Mouse (Mus musculus) heart, adult 9 months (tissue): Measurements from ENCODE around the gene Fkrp.

Source experiments
- DNase-seq, 2 experiments: peaks; one replicate each; pipeline ENCODE4 v3.0.0; 2022; ENCODE audit warnings: low spot score in 2 of 2

The Fkrp gene

DNA sequence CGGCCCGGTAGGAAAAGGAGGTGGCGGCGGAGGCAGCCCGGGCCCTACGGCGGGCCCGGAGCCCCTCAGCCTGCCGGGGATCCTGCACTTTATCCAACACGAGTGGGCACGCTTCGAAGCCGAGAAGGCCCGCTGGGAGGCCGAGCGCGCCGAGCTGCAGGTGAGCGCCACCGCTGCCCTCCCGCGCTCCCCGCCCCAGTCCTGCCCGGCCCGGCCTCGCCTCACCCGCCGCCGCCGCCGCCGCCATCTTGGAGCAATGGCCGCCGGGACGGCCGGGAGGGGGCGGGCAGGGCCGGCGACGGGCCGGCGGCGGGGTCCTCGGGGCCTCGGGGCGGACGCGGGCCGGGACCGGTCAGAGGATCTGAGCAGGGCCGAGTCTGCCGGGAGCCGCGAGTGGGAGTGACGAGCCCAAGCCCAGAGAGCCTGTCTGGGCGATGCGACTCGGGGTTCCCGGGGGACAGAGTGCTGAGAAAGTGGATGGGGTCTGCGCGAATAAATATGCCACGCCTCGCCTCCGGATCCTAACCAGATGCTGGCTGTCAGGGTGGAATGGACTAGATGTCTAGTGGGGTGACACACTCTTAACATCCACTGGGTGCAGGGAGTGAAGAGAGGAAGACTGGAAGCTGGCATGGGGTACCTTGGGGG, at the start of gene Fkrp:
Gene Fkrp (minus strand): TSS at position 258 of the 648 bp plus-strand sequence.
- peak; percentile 50 to 53 for DNase-seq

DNA sequence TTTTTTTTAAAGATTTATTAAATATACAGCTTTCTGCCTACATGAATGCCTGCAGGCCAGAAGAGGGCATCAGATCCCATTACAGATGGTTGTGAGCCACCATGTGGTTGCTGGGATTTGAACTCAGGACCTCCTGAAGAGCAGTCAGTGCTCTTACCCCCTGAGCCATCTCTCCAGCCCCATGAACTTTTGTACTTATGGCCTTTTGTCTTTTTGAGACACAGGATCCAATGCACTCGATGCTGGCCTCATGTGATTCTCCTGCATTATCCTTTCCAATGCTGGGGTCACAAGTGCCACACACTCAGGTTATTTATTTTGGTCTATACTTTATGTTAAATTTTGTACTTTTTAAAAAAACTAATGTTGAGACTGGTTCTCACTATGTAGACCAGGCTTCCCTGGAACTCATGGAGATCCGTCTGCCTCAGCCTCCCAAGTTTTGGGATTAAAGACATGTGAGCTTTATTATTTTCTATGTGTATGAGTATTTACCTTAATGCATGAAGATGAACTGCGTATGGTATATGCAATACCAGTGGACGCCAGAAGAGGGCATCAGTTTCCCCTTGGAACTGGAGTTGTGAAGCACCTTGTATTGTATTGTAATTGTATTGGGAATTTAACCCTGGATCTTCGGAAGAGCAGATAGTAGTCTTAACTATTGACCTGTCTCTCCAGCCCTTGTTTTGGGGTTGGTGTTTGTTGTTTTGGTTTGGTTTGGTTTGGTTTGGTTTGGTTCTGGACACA, 43.5 kb upstream of the Fkrp start:
- peak in 1 of 2 experiments; percentile 51 for DNase-seq

DNA sequence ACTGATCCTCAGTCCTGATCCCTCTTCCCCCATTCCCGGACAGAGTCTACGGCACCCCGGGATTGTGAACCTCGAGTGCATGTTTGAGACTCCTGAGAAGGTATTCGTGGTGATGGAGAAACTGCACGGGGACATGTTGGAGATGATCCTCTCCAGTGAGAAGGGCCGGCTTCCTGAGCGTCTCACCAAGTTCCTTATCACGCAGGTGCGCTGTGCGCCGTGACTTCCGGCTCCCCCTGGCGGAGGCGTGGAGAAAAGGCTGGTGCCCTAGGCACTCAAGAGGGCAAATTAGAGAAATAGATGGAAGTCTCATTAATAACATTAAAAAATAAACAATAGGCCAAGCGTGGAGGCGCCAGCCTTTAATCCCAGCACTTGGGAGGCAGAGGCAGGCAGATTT, 41.8 kb upstream of the Fkrp start:
- no peak for DNase-seq

DNA sequence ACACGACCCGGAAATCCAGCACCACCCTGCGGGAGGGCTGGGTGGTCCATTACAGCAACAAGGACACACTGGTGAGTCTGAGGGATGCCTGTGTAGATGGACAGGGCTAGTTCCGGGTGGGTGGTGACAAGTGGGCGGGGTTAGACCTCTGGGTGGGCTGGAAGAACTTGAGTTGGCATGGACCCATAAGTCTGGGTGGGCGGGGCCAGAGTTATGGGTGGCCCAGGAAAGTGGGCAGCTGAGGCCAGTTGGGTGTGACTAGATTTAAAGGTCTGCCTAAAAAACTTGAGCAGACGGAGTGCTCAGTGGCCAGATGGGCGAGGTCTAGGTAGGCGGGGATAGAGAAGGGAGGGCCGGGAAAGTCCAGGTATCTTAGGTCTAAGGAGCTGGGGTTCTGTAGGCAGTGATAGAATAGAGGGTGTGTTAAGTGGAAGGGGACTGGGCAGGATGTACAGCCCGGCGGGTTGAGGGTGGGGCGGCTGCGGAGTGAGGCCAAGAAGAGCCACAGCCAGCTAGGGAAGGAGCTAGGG, 36.8 kb upstream of the Fkrp start:
- peak in 1 of 2 experiments; percentile 19 for DNase-seq

DNA sequence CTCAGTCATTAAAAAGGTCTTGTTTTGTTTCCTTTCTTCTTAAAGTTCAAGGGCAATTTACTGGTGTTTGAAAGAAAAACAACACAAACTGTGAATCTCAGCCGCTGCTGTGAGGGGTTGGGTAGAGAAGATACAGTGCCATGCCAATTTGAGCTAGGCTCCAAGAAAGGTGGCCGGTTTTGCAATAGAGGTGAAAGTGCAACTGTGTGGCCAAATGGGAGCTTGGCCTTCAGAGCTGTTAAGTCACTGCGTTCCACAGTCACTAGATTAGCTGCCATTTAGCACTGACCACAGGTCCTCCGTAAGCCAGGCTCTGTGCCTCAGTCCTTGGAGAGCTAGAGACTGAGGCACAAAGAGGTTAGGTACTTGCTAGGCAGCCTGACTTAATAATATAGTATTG, 35.1 kb upstream of the Fkrp start:
- DNase-seq, result no peak

DNA sequence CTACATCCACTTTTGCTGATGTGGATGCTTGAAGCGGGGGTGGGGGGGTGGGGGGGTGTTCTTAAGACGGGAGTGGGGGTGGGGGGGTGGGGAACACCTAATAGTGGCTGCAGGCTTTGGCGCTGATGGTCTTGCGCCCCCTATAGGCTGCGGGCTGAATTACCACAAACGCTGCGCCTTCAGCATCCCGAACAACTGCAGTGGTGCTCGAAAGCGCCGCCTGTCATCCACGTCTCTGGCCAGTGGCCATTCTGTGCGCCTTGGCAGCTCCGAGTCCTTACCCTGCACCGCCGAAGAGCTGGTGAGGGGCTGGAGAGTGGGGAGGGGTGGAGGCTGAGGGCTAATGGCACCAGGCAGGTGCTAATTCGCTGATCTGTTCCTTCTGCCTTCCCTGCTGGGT, 32.0 kb upstream of the Fkrp start:
- peak in 1 of 2 experiments; percentile 34 for DNase-seq

DNA sequence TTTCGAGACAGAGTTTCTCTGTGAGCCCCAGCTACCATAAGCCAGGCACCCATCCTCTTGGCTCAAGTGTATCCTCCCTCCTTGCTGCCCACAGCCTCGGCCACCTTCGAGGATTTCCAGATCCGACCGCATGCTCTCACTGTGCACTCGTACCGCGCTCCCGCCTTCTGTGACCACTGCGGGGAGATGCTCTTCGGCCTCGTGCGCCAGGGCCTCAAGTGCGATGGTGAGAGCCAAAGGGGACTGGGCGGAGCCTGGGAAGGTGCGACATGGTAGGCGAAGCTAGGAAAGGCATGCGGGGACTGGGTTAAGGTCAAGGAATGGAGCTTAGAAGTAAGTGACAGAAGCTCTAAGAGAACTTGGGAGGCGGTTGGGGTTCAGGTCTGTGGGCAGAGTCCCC, 31.0 kb upstream of the Fkrp start:
- DNase-seq, result no peak

DNA sequence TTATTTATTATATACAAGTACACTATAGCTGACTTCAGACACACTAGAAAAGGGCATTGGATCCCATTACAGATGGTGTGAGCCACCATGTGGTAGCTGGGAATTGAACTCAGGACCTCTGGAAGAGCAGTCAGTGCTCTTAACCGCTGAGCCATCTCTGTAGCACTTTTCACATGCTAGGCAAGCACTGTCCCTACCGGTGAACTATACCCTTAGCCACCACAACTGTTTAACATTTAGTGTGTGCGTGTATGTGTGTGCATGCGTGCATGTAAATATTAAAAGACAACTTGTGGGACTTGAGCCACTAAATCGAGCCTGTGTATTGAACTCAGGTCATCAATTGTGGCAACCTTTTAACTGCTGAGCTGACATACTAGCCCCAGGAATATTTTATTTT, 30.2 kb upstream of the Fkrp start:
- DNase-seq, result no peak

DNA sequence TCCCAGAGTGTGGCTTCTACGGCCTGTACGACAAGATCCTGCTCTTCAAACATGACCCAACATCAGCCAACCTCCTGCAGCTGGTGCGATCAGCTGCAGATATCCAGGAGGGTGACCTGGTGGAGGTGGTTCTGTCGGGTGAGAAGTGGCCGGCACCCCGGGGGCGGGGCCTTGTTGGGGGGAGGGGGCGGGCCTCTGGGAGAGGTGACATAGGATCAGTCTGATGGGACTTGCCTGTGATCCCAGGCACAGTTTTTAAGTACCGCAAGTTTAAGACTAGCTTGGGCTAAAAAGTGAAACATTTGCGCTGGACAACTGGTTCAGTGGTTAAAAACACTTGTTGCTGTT, 29.3 kb upstream of the Fkrp start:
- no peak for DNase-seq

DNA sequence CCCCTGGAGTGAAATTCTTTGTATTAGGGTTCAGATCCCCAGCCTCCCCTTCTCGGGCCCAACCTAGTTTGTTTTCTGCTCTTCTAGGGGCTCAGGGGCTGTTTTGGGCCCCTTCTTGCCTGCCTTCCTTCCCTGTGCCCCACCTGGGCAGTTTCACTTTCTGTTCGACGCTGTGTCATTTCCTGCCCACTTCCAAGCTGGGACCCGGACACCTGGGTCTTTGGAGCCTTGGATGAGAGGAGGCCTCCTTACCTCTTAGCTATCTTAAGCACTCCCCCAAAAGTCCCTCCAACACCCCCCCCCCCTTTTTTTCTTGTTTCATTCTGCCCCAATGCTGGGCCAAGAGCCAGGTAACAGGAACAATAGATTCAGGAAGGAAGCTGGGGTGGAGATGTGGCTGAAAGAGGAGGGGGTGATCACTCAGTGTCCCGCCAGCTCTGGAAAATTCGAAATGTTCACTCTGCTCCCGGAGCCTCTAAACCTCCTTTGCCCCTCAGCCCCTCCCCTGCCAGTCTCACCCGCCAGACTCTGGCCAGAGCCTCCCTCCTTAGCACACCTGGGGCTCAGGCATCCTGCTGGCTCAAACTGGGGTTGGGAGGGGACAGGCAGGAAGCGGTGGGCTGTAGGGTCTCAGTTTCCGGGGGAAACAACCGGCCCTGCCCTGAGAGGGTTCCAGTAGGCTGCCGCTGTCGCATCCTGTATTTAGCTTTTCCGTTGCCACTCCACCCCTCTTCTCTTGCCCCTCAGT, 28.7 kb upstream of the Fkrp start:
- DNase-seq, result peak; percentile 69 to 82

DNA sequence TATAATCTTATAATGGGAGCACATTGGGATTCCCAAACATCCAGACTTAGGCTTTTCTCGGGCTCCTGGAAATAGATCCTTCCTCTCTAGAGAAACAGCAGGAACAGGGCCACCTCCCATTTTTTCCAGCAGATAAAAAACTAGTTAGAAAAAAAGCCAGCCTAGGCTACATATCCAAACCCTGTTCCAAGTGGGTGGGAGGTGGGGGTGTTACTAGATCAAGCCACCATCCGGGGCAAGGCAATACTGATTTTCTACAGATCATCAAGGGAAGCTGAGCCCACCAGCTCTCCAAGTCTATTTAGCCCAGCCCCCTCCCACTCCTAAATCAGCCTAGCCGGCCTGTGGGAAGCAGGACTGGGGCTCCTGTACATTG, 28.2 kb upstream of the Fkrp start:
- peak; percentile 61 to 67 for DNase-seq

DNA sequence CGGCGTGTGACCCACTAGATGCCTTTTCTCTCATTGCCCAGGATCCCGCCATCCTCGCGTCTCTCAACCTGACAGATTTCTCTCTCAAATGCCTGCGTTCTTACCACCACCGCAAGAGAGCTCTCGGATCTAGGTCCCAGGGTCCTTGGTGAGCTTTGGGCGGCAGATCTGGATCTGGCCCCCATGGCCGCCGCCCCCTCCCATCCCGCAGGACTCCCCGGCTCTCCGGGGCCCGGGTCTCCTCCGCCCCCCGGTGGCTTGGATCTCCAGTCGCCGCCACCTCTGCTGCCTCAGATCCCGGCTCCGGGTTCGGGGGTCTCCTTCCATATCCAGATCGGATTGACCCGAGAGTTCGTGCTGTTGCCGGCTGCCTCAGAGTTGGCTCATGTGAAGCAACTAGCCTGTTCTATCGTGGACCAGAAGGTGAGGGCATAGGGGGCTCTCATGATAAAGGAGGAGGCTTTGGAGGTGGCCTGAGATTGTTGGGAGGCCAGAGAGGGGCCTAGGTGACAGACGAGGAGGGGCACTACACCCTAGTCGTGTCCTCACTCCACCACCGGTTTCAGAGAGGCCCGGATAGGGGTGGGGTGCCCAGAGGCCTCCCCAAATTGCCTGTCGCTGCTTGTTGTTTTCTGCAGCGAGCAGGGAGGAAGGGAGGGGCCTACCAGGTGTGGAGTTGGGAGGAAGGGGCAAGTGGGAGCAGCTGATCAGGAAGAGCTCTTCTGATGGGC, 27.1 kb upstream of the Fkrp start:
- DNase-seq, result peak; percentile 53 to 77

DNA sequence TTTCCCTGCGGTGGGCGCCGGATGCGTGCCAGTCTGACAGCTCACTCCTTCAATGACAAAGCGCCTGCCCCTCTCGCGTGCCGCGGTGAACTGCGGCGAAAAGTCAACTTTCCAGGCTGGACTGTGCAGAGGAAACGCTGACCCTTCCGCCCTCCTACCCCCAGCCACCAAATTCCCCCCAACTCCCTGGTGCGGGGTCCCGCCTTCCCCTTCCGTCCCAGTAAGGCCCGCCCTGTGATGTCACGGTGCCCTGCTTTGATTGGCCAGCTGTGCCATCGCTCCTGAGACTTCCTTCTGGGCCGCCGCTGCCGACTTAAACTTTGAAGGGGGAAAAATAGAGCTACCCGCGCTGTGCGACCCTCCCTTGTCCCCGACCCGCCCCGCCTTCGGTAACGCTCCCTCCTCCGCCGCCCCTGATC, 26.1 kb upstream of the Fkrp start, which contains the start of gene Prkd2:
Gene Prkd2 (plus strand): TSS at position 258 of the 419 bp plus-strand sequence.
- DNase-seq, result peak; percentile 95 to 96

DNA sequence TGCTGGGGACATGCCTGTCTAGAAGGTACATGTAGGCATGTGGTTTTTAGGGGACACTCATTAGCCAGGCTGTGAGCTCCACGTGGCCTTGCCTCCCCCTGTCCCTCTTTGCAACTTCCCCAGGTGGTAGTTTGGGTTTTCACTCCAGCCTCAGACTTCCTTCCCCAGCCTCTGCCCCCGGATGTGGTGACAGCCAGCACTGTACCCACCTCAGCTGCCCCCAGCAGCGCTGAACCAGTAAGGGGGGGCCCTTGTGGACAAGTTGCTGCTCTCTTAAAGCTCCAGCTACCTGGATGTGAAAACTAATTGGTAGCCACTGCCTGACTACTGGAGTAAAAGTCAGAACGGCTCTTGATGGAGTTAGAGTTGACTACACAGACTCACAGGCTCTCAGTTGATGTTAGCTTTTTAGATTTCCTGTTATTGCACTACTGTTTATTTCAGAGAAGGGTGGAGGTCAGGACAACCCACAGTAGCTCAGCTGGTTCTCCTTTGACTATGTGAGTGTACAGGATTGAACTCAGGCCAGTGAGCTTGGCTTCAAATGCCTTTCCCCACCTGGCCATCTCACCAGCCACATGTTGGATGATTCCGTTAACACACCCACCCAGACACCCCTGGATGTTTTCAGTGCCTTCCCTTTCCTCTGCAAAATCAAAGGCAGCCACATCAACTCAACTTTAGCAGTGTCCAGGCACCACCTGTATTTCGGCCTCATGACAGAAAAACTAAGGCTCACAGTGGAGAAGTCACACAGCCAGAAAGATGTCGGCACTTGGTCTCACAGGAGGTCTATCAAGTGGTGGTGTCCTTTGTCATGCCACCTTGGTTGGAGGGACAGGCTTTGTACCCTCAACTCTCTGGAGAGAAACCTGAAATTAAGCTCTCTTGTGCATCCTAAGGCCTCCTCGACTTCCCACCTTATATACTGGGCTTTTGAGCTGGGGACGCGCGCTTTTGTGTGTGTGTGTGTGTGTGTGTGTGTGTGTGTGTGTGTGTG, 25.3 kb upstream of the Fkrp start:
- DNase-seq, result peak in 1 of 2 experiments; percentile 20

DNA sequence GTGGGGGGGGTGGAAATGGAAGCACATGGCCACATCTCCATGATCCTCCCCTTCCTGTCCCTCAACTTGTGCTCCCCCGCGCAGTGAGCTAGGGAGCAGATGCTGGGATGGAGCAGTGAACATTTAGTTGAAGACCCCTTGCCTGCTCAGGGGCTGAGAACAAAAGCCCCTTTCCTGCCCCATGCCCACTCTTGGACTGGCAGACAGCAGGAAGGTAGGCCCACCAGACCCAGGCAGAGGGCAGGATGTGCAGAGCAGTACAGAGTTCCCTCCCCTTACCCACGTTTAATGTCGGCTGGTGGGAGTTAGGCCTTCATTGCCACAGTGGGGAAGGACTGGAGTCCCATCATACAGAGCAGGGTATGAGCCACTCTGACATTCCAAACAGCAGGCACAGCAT, 24.5 kb upstream of the Fkrp start:
- no peak for DNase-seq

DNA sequence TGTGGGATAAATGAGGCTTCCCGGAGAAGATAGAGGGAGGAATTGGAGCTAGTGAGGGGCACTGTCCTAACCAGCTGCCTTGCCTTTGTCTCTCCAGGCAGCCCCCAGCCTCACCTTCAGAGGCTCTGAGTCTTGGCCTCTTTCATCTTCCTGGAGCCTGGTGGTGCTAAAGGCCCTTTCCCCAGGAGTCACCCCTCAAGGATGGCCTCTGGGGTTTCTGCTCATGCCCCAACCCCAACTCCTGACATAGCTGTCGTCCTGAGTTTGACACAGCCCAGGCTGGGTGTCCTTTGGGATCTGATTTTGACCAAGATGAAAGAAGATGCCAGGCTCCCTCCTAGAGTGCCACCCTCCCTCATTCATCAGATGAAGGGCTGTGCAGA, 23.6 kb upstream of the Fkrp start:
- DNase-seq, result no peak

DNA sequence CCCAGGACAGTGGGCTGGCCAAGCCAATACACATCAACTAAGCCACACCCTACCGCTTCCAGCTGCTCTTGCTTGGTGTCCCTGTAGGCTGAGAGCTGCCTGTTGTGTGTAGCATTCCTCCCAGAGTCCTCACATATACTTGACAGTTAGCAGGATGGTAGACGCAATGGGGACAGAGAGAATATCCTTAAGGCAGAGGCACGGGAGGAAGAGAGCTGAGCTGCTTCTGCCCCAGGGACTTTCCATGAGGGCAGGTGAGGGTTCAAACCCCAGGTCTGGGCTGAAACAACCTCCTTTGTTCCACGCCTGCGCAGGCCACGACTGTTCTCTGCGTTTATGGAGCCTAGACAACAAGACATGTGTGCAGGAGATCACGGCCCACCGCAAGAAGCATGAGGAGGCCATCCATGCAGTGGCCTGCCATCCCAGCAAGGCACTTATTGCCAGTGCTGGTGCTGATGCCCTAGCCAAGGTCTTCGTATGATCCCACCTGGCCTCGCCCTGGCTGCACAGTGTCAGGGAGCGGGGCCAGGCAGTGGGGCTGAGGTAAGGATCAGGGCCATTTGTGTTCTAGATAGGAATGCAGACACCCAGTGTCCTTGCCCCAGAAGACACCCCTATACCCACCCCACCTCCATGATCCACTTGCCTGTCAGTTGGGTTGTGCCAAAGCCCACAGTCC, 23.0 kb upstream of the Fkrp start:
- no peak for DNase-seq

DNA sequence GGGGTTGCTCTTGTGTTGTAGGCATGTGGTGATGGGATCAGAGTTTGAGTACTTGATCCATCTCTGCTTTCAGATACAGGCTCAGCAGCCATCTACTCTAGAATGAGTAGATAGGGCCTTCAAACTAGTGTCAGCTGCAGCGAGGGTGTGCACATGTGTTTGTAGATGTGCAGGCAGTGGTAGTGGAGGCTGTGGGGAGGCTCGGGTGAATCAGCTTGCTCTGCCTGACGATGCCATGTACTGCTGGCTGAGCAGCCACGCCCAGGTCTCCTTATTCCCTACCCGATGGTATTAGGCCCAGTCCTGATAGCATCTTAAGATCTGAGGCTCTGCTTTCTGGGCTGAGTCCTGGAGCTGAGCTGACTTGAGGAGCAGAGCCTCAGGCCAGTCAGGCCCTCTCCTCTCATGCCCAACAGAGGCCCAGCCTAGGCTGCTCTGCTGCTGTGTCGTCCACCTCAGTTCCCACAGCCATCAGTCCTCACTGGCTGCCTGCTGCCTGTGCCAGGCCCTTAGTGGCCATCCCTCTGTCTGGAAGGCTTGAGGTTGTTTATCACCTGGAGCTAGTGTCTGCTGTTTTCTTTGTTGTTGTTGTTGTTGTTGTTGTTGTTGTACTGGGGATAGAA, 22.4 kb upstream of the Fkrp start:
- DNase-seq, result no peak
